Mouse (Mus musculus): Measurements from ENCODE around the gene Fancl. TPM values are rescaled to one million over a fixed set of nuclear protein-coding genes. Genes with fewer than 3 reads are reported as not detected.

Fancl gene
- polyA plus RNA-seq, 1 experiment: 11.2 TPM

- no peak for TF ChIP-seq CTCF (IDR thresholded peaks at IDR 0.05; ENCODE audit: control insufficient read depth, insufficient read depth, insufficient read length)
- TF ChIP-seq MYOG (IDR thresholded peaks at IDR 0.05; ENCODE audit: control insufficient read depth, extremely low read depth, insufficient read length): no peak
- no peak for TF ChIP-seq CEBPB (IDR thresholded peaks at IDR 0.05; ENCODE audit: low read depth)
- no peak for TF ChIP-seq FOSL1 (IDR thresholded peaks at IDR 0.05; ENCODE audit: insufficient read depth, low read length, poor library complexity, severe bottlenecking)
- no peak for TF ChIP-seq MYOD1 (IDR thresholded peaks at IDR 0.05; ENCODE audit: control insufficient read depth, insufficient read length, low read depth)
- TF ChIP-seq USF1 (IDR thresholded peaks at IDR 0.05; ENCODE audit: low read depth): no peak
- no peak for TF ChIP-seq MAX (IDR thresholded peaks at IDR 0.05)
- no peak overlapping the region for H3ac ChIP-seq (ENCODE audit: control insufficient read depth, insufficient read length, low read depth)
These were observed 48.3 kb downstream of the Fancl start for GRCm38 (mm10) chr11:26434229-26434628.

DNA sequence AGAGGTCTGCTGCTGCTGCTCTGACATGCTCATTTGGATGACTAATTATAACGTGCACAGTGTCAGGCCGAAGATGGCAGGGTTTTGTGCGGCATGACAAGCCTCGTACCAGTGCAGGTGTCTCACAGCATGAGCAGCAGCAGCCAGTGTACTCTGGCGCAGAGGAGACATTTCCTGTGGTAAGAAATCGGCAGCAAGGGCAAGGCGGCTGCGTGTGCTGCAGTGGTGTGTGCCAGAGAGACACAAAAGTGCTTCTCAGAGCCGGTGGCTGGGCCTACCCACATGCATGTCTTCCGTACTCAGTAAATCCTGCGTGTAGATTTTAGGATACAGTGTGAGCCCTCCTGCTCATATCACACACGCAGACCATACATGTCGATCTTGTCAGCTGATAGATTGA is 51.9 kb downstream of the Fancl start:
- no peaks in the 10 kb centered on the region for H3K79me3 ChIP-seq (ENCODE audit: low read depth)
- H3K36me3 ChIP-seq (ENCODE audit: control insufficient read depth, insufficient read depth): no peaks in the 10 kb centered on the region
- H3K79me2 ChIP-seq (ENCODE audit: control insufficient read depth, insufficient read depth): no peaks in the 10 kb centered on the region
- no peak overlapping the region for H3K4me3 ChIP-seq (ENCODE audit: insufficient read depth, poor library complexity, severe bottlenecking)
- no peak overlapping the region for H3ac ChIP-seq (ENCODE audit: control insufficient read depth, insufficient read length, low read depth)
- H3K27me3 ChIP-seq (ENCODE audit: control insufficient read depth, insufficient read depth, insufficient read length): no peaks in the 10 kb centered on the region
- no peak for TF ChIP-seq MYOD1 (IDR thresholded peaks at IDR 0.05; ENCODE audit: control insufficient read depth, insufficient read length, low read depth)
- TF ChIP-seq FOSL1 (IDR thresholded peaks at IDR 0.05; ENCODE audit: insufficient read depth, low read length, poor library complexity, severe bottlenecking): no peak
- TF ChIP-seq CEBPB (IDR thresholded peaks at IDR 0.05; ENCODE audit: low read depth): no peak
- no peak for TF ChIP-seq CTCF (IDR thresholded peaks at IDR 0.05; ENCODE audit: control insufficient read depth, insufficient read depth, insufficient read length)
- TF ChIP-seq USF1 (IDR thresholded peaks at IDR 0.05; ENCODE audit: low read depth): no peak
- no peak for TF ChIP-seq MYOG (IDR thresholded peaks at IDR 0.05; ENCODE audit: control insufficient read depth, extremely low read depth, insufficient read length)
- no peak for TF ChIP-seq MAX (IDR thresholded peaks at IDR 0.05)

More at GRCm38 (mm10) chr11:26434229-26434628, 48.3 kb downstream of the Fancl start:
- no peaks in the 10 kb centered on the region for H3K79me3 ChIP-seq (ENCODE audit: low read depth)
- no peaks in the 10 kb centered on the region for H3K79me2 ChIP-seq (ENCODE audit: control insufficient read depth, insufficient read depth)
- H3K27me3 ChIP-seq (ENCODE audit: control insufficient read depth, insufficient read depth, insufficient read length): no peaks in the 10 kb centered on the region
- no peaks in the 10 kb centered on the region for H3K36me3 ChIP-seq (ENCODE audit: control insufficient read depth, insufficient read depth)
- no peak overlapping the region for H3K4me3 ChIP-seq (ENCODE audit: insufficient read depth, poor library complexity, severe bottlenecking)

DNA sequence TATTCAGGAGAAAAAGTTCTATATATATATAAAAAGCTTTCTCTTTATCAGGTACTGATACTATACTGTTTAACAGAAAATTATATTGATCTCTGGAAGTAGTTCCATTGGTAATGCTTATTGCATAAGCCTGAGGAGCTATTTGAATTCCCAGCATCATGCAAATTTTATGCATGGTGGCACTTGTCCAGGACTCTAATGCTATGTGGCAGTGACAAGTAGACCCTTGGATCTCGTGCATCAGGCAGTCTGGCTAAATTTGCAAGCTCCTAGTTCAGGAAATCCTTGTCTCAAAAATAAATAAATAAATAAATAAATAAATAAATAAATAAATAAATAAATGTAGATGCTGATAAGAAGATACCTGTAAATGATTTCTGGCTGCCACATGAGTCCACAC is 55.2 kb downstream of the Fancl start:
- no peaks in the 10 kb centered on the region for H3K79me3 ChIP-seq (ENCODE audit: low read depth)
- no peaks in the 10 kb centered on the region for H3K36me3 ChIP-seq (ENCODE audit: control insufficient read depth, insufficient read depth)
- TF ChIP-seq MYOD1 (IDR thresholded peaks at IDR 0.05; ENCODE audit: control insufficient read depth, insufficient read length, low read depth): no peak
- TF ChIP-seq MYOG (IDR thresholded peaks at IDR 0.05; ENCODE audit: control insufficient read depth, extremely low read depth, insufficient read length): no peak
- TF ChIP-seq USF1 (IDR thresholded peaks at IDR 0.05; ENCODE audit: low read depth): no peak
- no peak for TF ChIP-seq CTCF (IDR thresholded peaks at IDR 0.05; ENCODE audit: control insufficient read depth, insufficient read depth, insufficient read length)
- no peak for TF ChIP-seq CEBPB (IDR thresholded peaks at IDR 0.05; ENCODE audit: low read depth)
- TF ChIP-seq MAX (IDR thresholded peaks at IDR 0.05): no peak
- TF ChIP-seq FOSL1 (IDR thresholded peaks at IDR 0.05; ENCODE audit: insufficient read depth, low read length, poor library complexity, severe bottlenecking): no peak
- no peaks in the 10 kb centered on the region for H3K27me3 ChIP-seq (ENCODE audit: control insufficient read depth, insufficient read depth, insufficient read length)
- no peaks in the 10 kb centered on the region for H3K79me2 ChIP-seq (ENCODE audit: control insufficient read depth, insufficient read depth)
- no peak overlapping the region for H3K4me3 ChIP-seq (ENCODE audit: insufficient read depth, poor library complexity, severe bottlenecking)
- H3ac ChIP-seq (ENCODE audit: control insufficient read depth, insufficient read length, low read depth): no peak overlapping the region

GRCm38 (mm10) chr11:26444374-26444773 is 58.4 kb downstream of the Fancl start:
- H3K79me3 ChIP-seq (ENCODE audit: low read depth): no peaks in the 10 kb centered on the region
- no peaks in the 10 kb centered on the region for H3K36me3 ChIP-seq (ENCODE audit: control insufficient read depth, insufficient read depth)
- no peak overlapping the region for H3ac ChIP-seq (ENCODE audit: control insufficient read depth, insufficient read length, low read depth)
- no peak for TF ChIP-seq CTCF (IDR thresholded peaks at IDR 0.05; ENCODE audit: control insufficient read depth, insufficient read depth, insufficient read length)
- TF ChIP-seq USF1 (IDR thresholded peaks at IDR 0.05; ENCODE audit: low read depth): no peak
- no peak for TF ChIP-seq CEBPB (IDR thresholded peaks at IDR 0.05; ENCODE audit: low read depth)
- TF ChIP-seq MYOG (IDR thresholded peaks at IDR 0.05; ENCODE audit: control insufficient read depth, extremely low read depth, insufficient read length): no peak
- TF ChIP-seq MAX (IDR thresholded peaks at IDR 0.05): no peak
- no peak for TF ChIP-seq FOSL1 (IDR thresholded peaks at IDR 0.05; ENCODE audit: insufficient read depth, low read length, poor library complexity, severe bottlenecking)
- no peak for TF ChIP-seq MYOD1 (IDR thresholded peaks at IDR 0.05; ENCODE audit: control insufficient read depth, insufficient read length, low read depth)
- H3K27me3 ChIP-seq (ENCODE audit: control insufficient read depth, insufficient read depth, insufficient read length): no peaks in the 10 kb centered on the region
- H3K4me3 ChIP-seq (ENCODE audit: insufficient read depth, poor library complexity, severe bottlenecking): no peak overlapping the region
- H3K79me2 ChIP-seq (ENCODE audit: control insufficient read depth, insufficient read depth): no peaks in the 10 kb centered on the region

GRCm38 (mm10) chr11:26449789-26450188 is 63.9 kb downstream of the Fancl start:
- Histone ChIP-seq H3K27me3 (ENCODE audit: control insufficient read depth, insufficient read depth, insufficient read length) (no peaks in the 10 kb centered on the region), H3K79me3 (ENCODE audit: low read depth) (no peaks in the 10 kb centered on the region), H3K79me2 (ENCODE audit: control insufficient read depth, insufficient read depth) (no peaks in the 10 kb centered on the region), H3K36me3 (ENCODE audit: control insufficient read depth, insufficient read depth) (no peaks in the 10 kb centered on the region), H3K4me3 (ENCODE audit: insufficient read depth, poor library complexity, severe bottlenecking) (no peak overlapping the region), H3ac (ENCODE audit: control insufficient read depth, insufficient read length, low read depth) (no peak overlapping the region)
- no peak for TF ChIP-seq MYOG (IDR thresholded peaks at IDR 0.05; ENCODE audit: control insufficient read depth, extremely low read depth, insufficient read length)
- no peak for TF ChIP-seq USF1 (IDR thresholded peaks at IDR 0.05; ENCODE audit: low read depth)
- no peak for TF ChIP-seq CTCF (IDR thresholded peaks at IDR 0.05; ENCODE audit: control insufficient read depth, insufficient read depth, insufficient read length)
- TF ChIP-seq FOSL1 (IDR thresholded peaks at IDR 0.05; ENCODE audit: insufficient read depth, low read length, poor library complexity, severe bottlenecking): no peak
- no peak for TF ChIP-seq MYOD1 (IDR thresholded peaks at IDR 0.05; ENCODE audit: control insufficient read depth, insufficient read length, low read depth)
- TF ChIP-seq MAX (IDR thresholded peaks at IDR 0.05): no peak
- no peak for TF ChIP-seq CEBPB (IDR thresholded peaks at IDR 0.05; ENCODE audit: low read depth)

- TF ChIP-seq FOSL1 (IDR thresholded peaks at IDR 0.05; ENCODE audit: insufficient read depth, low read length, poor library complexity, severe bottlenecking) (no peak), USF1 (IDR thresholded peaks at IDR 0.05; ENCODE audit: low read depth) (no peak), MAX (IDR thresholded peaks at IDR 0.05) (no peak), MYOD1 (IDR thresholded peaks at IDR 0.05; ENCODE audit: control insufficient read depth, insufficient read length, low read depth) (no peak), MYOG (IDR thresholded peaks at IDR 0.05; ENCODE audit: control insufficient read depth, extremely low read depth, insufficient read length) (no peak), CEBPB (IDR thresholded peaks at IDR 0.05; ENCODE audit: low read depth) (no peak), CTCF (IDR thresholded peaks at IDR 0.05; ENCODE audit: control insufficient read depth, insufficient read depth, insufficient read length) (no peak)
- Histone ChIP-seq H3K27me3 (ENCODE audit: control insufficient read depth, insufficient read depth, insufficient read length) (no peaks in the 10 kb centered on the region), H3ac (ENCODE audit: control insufficient read depth, insufficient read length, low read depth) (no peak overlapping the region), H3K79me2 (ENCODE audit: control insufficient read depth, insufficient read depth) (no peaks in the 10 kb centered on the region), H3K79me3 (ENCODE audit: low read depth) (no peaks in the 10 kb centered on the region), H3K36me3 (ENCODE audit: control insufficient read depth, insufficient read depth) (no peaks in the 10 kb centered on the region), H3K4me3 (ENCODE audit: insufficient read depth, poor library complexity, severe bottlenecking) (no peak overlapping the region)
These were observed 64.7 kb downstream of the Fancl start for GRCm38 (mm10) chr11:26450636-26451035.

Data from C2C12 (cell line).